Mouse (Mus musculus) brown adipose tissue, adult 24 weeks (tissue): Measurements from ENCODE around the gene Cyp3a57. TPM values are rescaled to one million over a fixed set of nuclear protein-coding genes. Genes with fewer than 3 reads are reported as not detected.

Experiments used
- polyA plus RNA-seq: library from polyadenylated mRNA; stranded (reverse); fragments of >200 nt; gene quantifications from 2 replicates; pipeline ENCODE4 v1.2.4, GENCODE M21; 2012; ENCODE audit not compliant: missing spikeins, insufficient read depth, insufficient read length

Gene Cyp3a57
- polyA plus RNA-seq, 1 experiment: not detected

Other genes with a start within 250 kb of the Cyp3a57 start
- 77.2 and 84.9 TPM in 2 replicates for gene Arpc1b, start 231.1 kb upstream of the Cyp3a57 start, polyA plus RNA-seq
- gene Pdap1, start 205.0 kb upstream of the Cyp3a57 start, polyA plus RNA-seq: 75.0 and 96.2 TPM in 2 replicates
- 116 and 156 TPM in 2 replicates for gene Bud31, start 204.9 kb upstream of the Cyp3a57 start, polyA plus RNA-seq
- 17.8 and 18.9 TPM in 2 replicates for gene Ptcd1, start 178.2 kb upstream of the Cyp3a57 start, polyA plus RNA-seq
- gene Cpsf4, start 178.1 kb upstream of the Cyp3a57 start, polyA plus RNA-seq: 7.7 and 10.4 TPM in 2 replicates
- 3,242 and 3,801 TPM in 2 replicates for gene Atp5j2, start 153.2 kb upstream of the Cyp3a57 start, polyA plus RNA-seq
- gene Zkscan14, start 143.4 kb upstream of the Cyp3a57 start, polyA plus RNA-seq: 5.2 and 8.1 TPM in 2 replicates
- gene Zkscan5, start 140.7 kb upstream of the Cyp3a57 start, polyA plus RNA-seq: 9.5 and 10.1 TPM in 2 replicates
- 27.5 and 33.7 TPM in 2 replicates for gene Zfp655, start 113.6 kb upstream of the Cyp3a57 start, polyA plus RNA-seq
- gene Zscan25, start 64.8 kb upstream of the Cyp3a57 start, polyA plus RNA-seq: 2.7 and 4.0 TPM in 2 replicates
- not detected in 2 replicates for gene Cyp3a16, start 124.4 kb downstream of the Cyp3a57 start, polyA plus RNA-seq
- gene Cyp3a41b, start 239.5 kb downstream of the Cyp3a57 start, polyA plus RNA-seq: not detected in 2 replicates